Mouse (Mus musculus) forebrain, embryonic 15.5 days (tissue): ENCODE results near the gene Adss. TPM values are rescaled to one million over a fixed set of nuclear protein-coding genes. Genes with fewer than 3 reads are reported as not detected.

Experiments
- ATAC-seq: fragments of 200-750 bp; cut with Nextera tagmentation; replicated peaks from 2 replicates; pipeline ENCODE4 v1.8.0; 2017; ENCODE audit warnings: mild to moderate bottlenecking, moderate TSS enrichment, moderate library complexity
- H3K27ac ChIP-seq: fragments of 300-500 bp; sonication (generic); replicated peaks from 2 replicates; pipeline ENCODE4 v1.5.1; 2015; ENCODE audit warnings: mild to moderate bottlenecking, inconsistent platforms
- H3K27me3 ChIP-seq: fragments of 300-500 bp; sonication (generic); 2 replicates; pipeline ENCODE4 v1.6.1; 2015; ENCODE audit warnings: inconsistent platforms
- H3K36me3 ChIP-seq: fragments of 300-500 bp; sonication (generic); 2 replicates; pipeline ENCODE4 v1.6.1; 2015; ENCODE audit warnings: mild to moderate bottlenecking, inconsistent platforms
- H3K4me1 ChIP-seq: fragments of 300-500 bp; sonication (generic); 2 replicates; pipeline ENCODE4 v1.6.1; 2015; ENCODE audit warnings: inconsistent platforms
- H3K4me2 ChIP-seq: fragments of 300-500 bp; sonication (generic); replicated peaks from 2 replicates; pipeline ENCODE4 v1.6.1; 2015; ENCODE audit warnings: mild to moderate bottlenecking, inconsistent platforms
- H3K4me3 ChIP-seq: fragments of 300-500 bp; sonication (generic); 2 replicates; pipeline ENCODE4 v1.5.1; 2015; ENCODE audit warnings: mild to moderate bottlenecking, inconsistent platforms
- H3K9ac ChIP-seq: fragments of 300-500 bp; sonication (generic); replicated peaks from 2 replicates; pipeline ENCODE4 v1.6.1; 2015; ENCODE audit warnings: mild to moderate bottlenecking, inconsistent platforms
- H3K9me3 ChIP-seq: fragments of 300-500 bp; sonication (generic); 2 replicates; pipeline ENCODE4 v1.6.1; 2016; ENCODE audit warnings: inconsistent platforms
- WGBS: fragments of 180-500 bp; shearing (Covaris S2); methylation state at CpG from one replicate; pipeline ENCODE4 v1.1.7; 2015; ENCODE audit warnings: mixed read lengths; 5-methylcytosine and 5-hydroxymethylcytosine counted together
- polyA plus RNA-seq: library from polyadenylated mRNA; unstranded; fragments of >200 nt; fragmentation: Nextera tagmentation; extraction: Ambion mirVana; gene quantifications from 2 replicates; pipeline ENCODE4 v1.2.1, GENCODE M21; 2015

Adss gene
- polyA plus RNA-seq, 1 experiment from 2014 or later: 54.4 TPM

DNA sequence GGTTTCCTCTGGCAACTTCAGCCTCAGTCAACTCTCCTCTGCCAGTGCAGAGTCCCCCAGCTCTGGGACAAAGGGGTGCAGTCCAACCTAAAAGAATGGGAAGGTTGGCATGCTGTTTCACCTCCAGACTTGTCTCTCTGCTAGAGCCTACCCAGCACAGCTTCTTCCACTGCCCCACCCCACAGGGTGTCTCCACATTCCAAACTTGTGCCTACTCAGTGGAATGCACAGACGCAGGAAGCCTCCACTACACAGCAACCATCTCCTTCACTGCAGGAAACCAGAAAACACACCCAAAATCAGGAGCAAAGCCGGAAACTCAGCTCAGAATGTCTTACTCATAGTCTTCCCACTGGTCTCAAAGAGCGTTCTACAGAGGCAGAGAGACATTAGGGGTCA is 77.3 kb downstream of the Adss start:
- peaks cover 22% of the 10 kb centered on the region for H3K27me3 ChIP-seq
- ATAC-seq: peak; percentile 68
- 83% methylated on average over 3 of the region's 3 CpGs for WGBS

DNA sequence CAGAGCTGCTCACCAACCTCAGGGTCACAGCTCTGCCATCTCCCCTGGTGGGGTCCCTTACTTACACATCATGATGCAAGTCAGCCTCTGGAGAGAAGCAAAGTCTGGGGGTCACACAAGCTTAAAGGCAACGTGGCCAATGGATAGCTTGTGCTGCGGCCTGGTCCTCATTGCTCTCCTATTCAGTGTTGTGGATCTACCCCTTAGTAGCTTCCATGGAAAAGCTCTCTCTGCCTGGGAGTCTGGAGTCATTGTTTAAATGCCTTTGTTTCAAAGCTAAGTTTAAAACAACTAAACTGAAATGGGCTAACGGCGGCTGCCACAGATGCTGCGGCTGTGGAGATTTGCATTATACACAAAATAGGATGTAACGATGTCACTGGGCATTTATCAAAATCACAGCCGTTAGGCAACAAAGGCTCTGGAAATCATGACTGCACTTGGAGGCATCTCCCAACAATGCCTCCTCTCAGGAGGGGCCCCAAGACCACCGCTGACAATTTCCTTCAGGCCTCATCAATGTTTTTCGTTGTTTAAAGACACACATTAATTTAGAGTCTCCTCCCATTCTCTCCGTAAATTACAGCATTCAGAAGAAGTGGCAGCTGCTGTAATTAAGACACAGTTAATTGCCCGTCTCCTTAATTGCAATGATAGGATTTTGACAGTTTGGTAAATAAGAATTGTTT is 77.8 kb downstream of the Adss start:
- peak; percentile 81 for ATAC-seq
- H3K36me3 ChIP-seq: no peaks in the 10 kb centered on the region
- no peak overlapping the region for H3K4me2 ChIP-seq
- H3K4me3 ChIP-seq: no peak overlapping the region
- H3K9me3 ChIP-seq: no peaks in the 10 kb centered on the region
- no peak overlapping the region for H3K9ac ChIP-seq
- 23% methylated on average over 11 of the region's 11 CpGs for WGBS
- H3K27me3 ChIP-seq: peaks cover 22% of the 10 kb centered on the region
- peaks cover 7% of the 10 kb centered on the region for H3K4me1 ChIP-seq
- 0 out of 2 replicates have a peak overlapping the region, but pooled peaks have one; percentile 1 for H3K27ac ChIP-seq

More for the DNA sequence above, 77.3 kb downstream of the Adss start:
- H3K27ac ChIP-seq: no peak overlapping the region
- H3K9me3 ChIP-seq: no peaks in the 10 kb centered on the region
- H3K4me1 ChIP-seq: peaks cover 7% of the 10 kb centered on the region
- no peak overlapping the region for H3K4me3 ChIP-seq
- no peak overlapping the region for H3K4me2 ChIP-seq
- no peak overlapping the region for H3K9ac ChIP-seq
- H3K36me3 ChIP-seq: no peaks in the 10 kb centered on the region

DNA sequence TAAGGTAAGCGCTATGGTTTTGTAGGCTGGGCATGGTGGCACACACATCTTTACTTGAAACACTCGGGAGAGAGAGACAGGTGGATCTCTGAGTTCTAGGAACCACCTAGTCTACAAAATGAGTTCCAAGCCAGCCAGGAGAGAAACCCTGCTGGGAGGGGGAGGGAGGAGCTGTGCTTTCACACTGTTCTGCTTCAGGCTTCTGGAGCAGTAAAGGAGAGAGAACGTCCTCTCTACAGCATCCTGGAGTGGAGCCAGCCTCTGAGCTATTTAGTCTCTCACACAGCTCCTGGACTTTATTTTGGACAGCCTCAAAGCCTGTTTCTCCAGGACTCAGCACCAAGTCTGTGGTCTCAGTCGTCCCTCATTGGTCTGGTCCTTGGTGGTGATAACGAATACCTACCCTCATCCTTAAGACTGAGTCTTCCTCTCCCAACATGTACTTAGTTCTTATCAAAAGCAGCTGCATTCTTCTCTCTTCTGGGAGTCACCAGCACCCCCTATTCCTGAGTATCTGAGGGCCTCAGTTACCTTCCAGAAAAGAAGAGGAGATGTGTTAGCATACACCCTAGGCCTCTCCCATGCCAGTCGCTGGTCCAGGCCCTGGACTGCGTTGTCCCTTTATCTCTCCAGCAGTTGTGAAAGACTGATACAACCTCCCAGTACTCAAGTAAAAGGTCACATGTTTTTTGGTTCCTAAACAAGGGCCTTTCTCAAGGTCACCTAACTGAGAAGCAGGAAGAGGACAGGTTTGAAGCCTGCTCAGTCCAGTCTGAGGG is 79.1 kb downstream of the Adss start:
- 80% methylated on average over 7 of the region's 7 CpGs for WGBS
- Histone ChIP-seq H3K4me3 (no peak overlapping the region), H3K9me3 (no peaks in the 10 kb centered on the region), H3K9ac (no peak overlapping the region), H3K27me3 (peaks cover 22% of the 10 kb centered on the region), H3K4me2 (no peak overlapping the region), H3K4me1 (peaks cover 7% of the 10 kb centered on the region), H3K36me3 (no peaks in the 10 kb centered on the region), H3K27ac (no peak overlapping the region)
- ATAC-seq: no peak

DNA sequence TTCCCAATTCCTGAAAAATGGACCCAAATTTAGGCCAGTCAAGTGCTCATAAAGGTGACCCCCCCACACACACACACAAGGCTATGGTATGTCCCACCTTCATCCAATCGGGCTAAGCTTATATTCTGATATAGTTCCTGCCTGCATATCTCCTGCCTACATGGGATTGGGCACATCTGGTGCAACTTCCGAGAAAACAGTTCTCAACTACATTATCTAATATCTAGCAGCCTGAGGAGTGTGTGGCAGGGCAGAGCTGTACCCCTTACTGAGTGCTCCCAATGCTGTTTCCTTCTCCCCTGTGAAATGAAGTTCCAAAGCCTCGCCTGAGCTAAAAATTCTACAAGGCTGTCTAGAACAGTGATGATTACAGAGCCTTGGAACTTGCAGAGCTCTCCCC is 79.9 kb downstream of the Adss start:
- H3K36me3 ChIP-seq: no peaks in the 10 kb centered on the region
- no peak for ATAC-seq
- no peaks in the 10 kb centered on the region for H3K9me3 ChIP-seq
- H3K4me2 ChIP-seq: no peak overlapping the region
- H3K27me3 ChIP-seq: peaks cover 22% of the 10 kb centered on the region
- peaks cover 7% of the 10 kb centered on the region for H3K4me1 ChIP-seq
- H3K4me3 ChIP-seq: no peak overlapping the region
- no peak overlapping the region for H3K27ac ChIP-seq
- WGBS: 91% methylated on average over 3 of the region's 3 CpGs
- no peak overlapping the region for H3K9ac ChIP-seq

DNA sequence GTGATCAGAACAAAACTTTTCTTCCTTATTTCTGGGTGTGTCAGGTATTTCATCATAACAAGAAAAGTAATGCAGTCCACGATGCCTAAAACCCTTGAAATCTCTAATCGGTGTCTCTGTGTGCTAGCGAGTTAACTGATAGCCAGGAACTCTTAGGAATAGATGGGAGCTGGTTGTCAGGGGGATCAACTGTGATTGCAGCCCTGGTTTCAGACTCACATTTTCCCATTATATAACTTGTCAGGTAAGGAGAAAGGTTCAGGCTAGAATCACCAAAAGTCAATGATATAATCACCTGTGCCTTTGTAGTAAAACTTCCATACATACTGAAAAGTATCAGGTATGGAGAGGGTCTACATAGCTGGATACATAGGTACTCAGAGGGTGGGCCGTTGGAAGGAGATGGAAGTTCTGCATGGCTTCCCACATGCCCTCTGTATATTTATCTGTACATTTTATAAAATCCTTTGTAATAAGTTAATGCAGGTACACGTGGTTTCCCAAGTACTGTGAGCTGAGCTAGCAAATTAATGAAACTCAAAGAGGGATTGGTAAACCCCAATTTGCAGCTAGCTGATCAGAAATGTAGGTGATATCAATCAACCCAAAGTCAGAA is 81.8 kb downstream of the Adss start:
- Histone ChIP-seq H3K9ac (no peak overlapping the region), H3K27ac (no peak overlapping the region), H3K9me3 (0 out of 2 replicates have a peak, but pooled peaks cover 5% of the 10 kb centered on the region), H3K27me3 (peaks cover 15% of the 10 kb centered on the region; the same call in 1 of the 2 replicates), H3K4me1 (peaks cover 7% of the 10 kb centered on the region), H3K4me3 (no peak overlapping the region), H3K36me3 (no peaks in the 10 kb centered on the region), H3K4me2 (no peak overlapping the region)
- no peak for ATAC-seq
- WGBS: 88% methylated on average over 5 of the region's 5 CpGs

DNA sequence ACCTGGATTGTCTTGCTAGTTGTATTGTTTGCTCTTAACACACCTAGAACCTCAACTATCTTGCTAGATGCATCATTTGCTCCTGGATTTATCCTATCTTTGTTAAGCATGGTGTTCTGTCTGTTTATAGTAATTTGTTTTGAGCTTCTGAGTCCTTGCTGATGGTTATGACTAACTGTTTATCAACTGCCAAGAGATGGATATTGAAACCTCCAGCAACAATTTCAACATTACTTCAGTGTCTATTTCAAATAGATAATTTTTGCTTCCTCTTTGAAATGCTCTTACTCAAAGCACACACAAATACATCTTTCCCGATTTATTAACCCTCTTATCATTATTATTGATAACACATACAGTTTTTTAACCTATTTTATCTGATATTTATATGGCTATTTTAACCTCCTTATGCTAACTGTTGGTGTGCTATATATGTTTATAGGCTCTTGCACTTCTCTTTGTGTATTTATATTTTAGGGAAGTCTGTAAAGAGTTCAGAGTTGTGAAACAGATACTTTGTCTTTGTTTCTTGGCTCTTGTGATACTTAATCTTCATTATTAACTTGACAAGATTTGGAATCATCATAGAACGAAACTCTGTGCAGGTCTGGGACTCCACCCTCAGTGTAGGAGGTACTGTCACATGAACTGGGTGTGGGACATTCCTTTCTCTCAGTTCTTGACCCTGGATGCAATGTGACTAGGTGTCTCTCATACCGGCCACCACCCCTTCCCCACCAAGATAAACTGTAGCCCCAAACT is 82.5 kb downstream of the Adss start:
- H3K4me1 ChIP-seq: peaks cover 7% of the 10 kb centered on the region
- no peak overlapping the region for H3K4me3 ChIP-seq
- 0 out of 2 replicates have a peak, but pooled peaks cover 5% of the 10 kb centered on the region for H3K9me3 ChIP-seq
- H3K36me3 ChIP-seq: no peaks in the 10 kb centered on the region
- H3K27me3 ChIP-seq: peaks cover 15% of the 10 kb centered on the region; the same call in 1 of the 2 replicates
- no peak for ATAC-seq
- 86% methylated on average over 3 of the region's 3 CpGs for WGBS
- no peak overlapping the region for H3K27ac ChIP-seq
- H3K4me2 ChIP-seq: no peak overlapping the region
- H3K9ac ChIP-seq: no peak overlapping the region

Other genes with a start within 250 kb of the Adss start
- gene 1700016C15Rik, start 66.7 kb downstream of the Adss start, polyA plus RNA-seq: not detected in 2 replicates
- gene Catspere2, start 186.9 kb upstream of the Adss start, polyA plus RNA-seq: 0.15 TPM in 2 replicates